Mouse (Mus musculus) lung, postnatal 25 days (tissue): Measurements from ENCODE around the gene Dcdc2a.

Source experiments
- DNase-seq: peaks from one replicate; pipeline ENCODE4 v3.0.0; 2022; ENCODE audit warnings: low spot score

The Dcdc2a gene

GRCm38 (mm10) chr13:25055873-25056667 lies at the start of gene Dcdc2a:
TSS of gene Dcdc2a (plus strand) at chr13:25056004.
- DNase-seq: peak; percentile 12

DNA sequence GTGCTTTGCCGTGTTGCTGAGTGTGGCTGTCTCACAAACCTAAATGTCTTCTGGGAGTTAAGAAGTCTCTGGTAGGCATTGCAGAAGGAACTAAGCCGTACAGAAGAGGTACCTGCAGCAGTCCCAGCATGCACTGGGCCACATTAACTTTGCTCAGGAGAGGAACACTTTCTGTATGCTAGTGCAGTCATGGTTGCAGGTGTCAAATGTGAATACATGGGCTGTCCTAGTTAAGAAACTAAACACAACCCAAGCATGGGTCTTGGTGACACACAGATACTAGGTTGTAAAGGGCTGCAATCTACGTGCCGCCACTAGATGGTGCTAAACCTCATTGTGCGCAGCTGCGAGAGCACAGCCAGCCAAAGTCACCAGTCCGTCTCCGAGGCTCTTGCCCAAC lies 48.7 kb upstream of the Dcdc2a start:
- peak; percentile 36 for DNase-seq

DNA sequence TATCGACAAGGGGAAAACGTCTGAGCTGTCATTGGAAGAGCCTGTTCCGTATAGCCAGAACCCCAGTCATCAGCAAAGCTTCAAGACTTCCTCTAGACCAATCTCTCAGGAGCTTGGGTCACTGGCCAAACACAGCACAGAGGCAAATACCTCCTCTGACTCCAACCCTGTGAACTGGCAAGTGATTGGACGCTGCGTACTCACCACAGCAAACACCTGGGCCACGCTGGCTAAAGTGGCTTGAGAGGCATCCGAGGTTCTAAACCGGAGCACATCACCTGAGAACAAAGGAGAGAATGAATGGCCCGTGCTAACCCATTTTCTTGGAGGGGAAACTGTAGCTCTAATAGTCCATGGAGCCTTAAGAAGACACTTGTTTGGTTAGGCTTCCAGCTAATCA lies 37.5 kb upstream of the Dcdc2a start:
- no peak for DNase-seq

DNA sequence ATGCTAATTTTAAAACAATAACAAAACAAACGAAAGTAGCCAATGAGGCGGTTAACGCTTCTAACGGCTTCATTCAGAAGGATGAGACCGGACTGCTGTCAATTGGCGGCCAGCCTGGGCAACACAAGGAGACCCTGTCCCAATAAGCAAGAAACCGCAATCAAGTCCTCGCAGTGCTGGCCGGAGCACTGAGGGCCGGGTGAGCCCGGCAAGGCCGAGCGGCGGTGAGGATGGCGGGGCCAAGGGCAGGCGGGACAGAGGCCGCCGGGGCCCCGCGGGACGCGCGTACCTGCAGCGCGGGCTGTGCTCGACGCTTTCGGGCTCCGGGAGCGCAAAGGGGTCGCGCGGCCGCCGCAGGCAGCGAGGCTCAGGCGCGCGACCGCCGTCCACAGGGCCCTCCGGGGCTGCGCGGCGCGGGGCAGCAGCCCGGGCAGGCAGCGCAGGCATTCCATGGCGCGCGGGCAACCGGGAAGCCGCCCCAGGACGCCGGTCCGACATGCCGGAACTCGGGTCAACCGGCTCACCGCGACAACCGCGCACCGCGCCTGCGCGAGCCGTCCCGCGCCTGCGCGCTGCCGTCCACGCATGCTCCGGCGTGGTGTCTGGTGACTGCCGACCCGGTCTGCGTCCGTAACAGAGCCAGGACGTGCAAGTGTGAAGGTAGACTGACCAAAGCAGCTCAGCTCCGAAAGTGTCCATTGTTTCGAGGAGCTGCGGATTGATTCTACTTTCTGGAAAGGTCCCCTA lies 35.8 kb upstream of the Dcdc2a start, which contains the start of gene Mrs2:
Gene Mrs2 (minus strand): TSS at position 587 of the 747 bp plus-strand sequence.
- DNase-seq: peak; percentile 91

GRCm38 (mm10) chr13:25020540-25020892 lies 35.3 kb upstream of the Dcdc2a start:
- DNase-seq: no peak

DNA sequence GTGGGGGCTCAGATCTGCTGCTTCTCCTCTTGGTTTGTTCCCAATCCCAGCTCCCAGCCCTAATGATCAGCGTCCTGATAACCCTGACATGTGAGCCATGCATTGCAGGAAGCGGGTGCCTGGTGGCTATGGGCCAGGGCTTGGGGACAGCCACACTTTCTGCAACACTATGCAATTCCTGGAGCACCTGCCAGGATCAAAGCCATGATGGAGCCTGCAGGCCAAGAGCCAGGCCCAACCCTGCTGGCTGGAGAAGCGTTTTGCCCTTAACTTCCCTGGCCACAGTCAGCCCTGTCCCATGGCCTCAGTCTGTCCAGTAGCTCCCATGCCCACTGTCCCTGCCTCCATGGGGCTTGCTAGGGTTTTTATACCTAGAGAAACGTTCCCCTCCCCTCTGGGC lies 33.4 kb upstream of the Dcdc2a start:
- no peak for DNase-seq

DNA sequence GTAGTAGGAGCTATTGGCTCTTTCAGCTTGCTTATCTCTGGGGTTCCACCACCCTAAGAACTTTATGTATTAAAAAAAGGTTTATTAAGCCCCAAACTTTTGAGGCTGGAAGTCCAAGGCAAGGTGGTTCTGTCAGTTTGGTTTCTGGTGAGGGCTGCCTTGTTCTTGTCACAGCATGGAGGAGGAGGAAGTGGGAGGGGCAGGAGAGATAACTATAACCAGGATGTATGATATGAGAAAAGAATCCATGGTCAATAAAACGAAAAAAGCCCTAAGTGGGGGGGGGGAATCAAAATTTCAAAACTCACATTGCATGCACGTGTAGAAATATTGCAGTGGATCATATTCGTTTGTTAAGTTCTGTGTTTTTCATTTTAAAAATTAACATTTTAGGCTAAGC lies 32.7 kb upstream of the Dcdc2a start:
- no peak for DNase-seq

DNA sequence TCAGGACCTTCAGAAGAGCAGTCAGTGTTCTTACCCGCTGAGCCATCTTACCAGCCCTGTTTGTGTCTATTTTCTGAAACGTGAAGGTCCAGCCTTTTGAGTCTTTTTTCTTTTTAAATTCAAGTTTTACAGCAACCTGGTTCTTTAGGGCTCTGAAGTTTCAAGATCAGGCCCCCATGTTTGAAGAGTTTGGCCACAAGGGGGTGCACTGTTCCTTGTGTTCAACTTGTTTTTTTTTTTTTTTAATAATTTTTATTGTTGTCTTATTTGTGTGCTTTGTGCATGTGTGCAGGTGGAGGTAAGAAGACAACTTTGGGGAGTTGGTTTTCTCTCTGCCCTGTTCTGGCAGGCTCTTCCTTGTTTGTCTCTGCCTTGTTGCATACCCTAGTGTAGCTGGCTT lies 31.1 kb upstream of the Dcdc2a start:
- DNase-seq: no peak

GRCm38 (mm10) chr13:25026409-25027113 lies 29.2 kb upstream of the Dcdc2a start:
- DNase-seq: no peak

- DNase-seq: no peak
Measured at GRCm38 (mm10) chr13:25027114-25027425, 28.7 kb upstream of the Dcdc2a start.

DNA sequence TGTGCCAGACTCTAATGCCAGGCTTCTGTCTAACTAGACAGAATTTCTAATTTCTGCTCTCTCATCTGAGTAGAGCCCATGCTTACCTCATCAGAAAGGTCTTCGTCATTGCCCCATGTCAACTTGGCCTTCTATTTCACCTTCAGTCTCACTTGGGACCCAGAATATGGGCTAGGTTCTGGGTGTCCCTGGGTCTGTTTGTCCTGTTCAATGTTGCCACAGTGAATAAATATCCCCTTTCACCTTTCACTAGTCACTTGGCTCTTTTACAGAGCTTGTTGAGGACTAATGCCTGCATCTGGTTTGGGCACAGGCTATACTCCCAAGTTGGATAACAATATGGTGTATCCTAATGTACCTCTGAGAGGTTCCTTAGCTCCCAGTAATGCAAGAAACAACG lies 16.3 kb upstream of the Dcdc2a start:
- no peak for DNase-seq

DNA sequence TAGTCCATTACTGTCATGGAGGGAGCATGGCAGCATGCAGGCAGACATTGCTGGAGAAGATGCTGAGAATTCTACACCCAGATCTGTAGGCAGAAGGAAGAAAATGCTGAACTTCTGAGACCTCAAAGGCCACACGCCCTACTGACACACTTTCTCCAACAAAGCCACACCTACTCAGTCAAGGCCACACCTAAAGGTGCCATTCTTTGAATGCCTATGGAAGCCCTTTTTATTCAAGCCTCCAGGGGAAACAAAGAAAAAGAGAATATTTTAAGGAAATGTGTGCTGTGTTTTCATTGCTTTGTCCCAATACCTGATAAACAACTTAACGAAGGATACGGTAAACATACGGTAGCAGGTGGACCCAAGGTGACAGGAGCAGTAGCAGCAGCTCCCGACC lies 3.1 kb upstream of the Dcdc2a start:
- no peak for DNase-seq

GRCm38 (mm10) chr13:25055111-25055554 lies 671 bp upstream of the Dcdc2a start:
- peak; percentile 35 for DNase-seq

GRCm38 (mm10) chr13:25066659-25067058 lies 10.9 kb downstream of the Dcdc2a start:
- no peak for DNase-seq

GRCm38 (mm10) chr13:25067183-25067582 lies 11.4 kb downstream of the Dcdc2a start:
- DNase-seq: no peak

DNA sequence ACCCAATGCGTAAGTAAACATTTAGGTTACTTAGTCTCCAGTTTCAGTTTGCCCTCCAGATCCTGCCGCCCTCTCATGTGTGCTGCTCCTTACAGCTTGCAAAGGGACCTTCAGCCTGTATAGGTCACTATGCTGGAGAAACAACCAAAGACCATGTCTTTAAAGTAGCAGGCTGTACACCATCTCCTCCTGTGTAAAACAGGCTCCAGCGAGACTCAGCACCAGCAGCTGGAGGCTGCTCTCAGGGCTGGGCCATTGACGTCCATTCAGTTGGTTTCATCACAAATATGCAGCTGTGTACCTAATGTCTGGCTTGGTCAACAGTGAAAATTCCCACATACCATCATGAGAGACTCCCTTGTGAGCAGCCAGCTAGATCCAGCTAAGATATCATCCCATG lies 14.0 kb downstream of the Dcdc2a start:
- DNase-seq: no peak

DNA sequence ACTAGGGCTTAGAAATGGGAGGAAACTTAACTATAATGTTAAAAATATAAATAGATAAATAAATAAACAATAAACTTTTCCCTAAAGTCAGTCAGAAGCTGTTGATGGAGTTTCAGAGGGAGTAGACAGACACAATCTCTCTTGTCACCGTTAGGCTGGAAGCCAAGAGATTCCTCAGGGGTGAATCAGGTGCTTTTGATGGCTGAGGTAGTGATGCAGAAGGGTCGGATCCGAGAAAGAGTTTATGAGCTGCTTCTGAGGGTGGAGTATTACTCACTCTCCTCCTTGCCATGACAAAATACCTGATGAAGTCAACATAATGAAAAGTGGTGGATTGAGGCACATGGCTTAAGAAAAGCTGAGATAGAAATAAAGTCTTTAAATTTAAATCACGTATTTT lies 15.0 kb downstream of the Dcdc2a start:
- DNase-seq: no peak

DNA sequence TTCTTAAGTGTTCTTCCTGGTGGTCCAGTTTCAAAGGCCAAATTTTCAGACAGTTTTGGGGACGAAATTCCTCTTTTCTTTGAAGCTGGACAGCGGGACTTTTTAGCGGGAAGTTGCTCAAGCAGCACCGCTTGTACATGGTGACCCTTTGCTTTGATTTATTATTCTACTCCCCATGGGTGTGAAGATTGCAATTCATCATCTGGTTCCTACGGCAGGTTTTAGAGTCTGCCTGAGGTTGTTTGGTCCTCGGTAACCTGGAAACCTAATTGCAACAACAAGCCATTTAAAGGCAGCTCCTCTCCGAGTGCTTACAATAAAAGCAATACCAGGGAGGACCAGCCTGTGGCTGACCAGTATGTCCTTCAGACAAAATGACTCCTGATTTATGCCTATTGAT lies 21.5 kb downstream of the Dcdc2a start:
- DNase-seq: no peak

DNA sequence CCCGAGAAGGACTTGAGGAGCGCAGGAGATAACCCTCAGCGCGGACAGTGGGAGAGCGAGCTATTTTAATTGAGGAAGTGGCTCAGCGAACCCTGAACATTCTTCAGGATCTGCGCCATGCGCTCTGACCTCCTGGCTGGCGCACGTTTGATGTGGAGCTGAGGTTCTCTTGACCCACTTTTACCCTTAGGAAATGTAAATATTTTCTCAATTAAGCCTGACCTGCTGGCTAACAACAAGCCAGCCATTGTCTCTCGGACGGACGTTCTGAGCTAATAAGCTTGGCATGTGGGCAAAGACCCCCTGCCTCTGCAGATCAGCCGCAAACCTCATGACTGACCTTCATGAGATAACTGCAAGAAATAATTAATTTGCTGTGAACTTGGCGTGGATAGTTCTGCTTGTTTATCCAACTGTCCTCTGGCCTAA lies 27.4 kb downstream of the Dcdc2a start:
- DNase-seq: no peak

DNA sequence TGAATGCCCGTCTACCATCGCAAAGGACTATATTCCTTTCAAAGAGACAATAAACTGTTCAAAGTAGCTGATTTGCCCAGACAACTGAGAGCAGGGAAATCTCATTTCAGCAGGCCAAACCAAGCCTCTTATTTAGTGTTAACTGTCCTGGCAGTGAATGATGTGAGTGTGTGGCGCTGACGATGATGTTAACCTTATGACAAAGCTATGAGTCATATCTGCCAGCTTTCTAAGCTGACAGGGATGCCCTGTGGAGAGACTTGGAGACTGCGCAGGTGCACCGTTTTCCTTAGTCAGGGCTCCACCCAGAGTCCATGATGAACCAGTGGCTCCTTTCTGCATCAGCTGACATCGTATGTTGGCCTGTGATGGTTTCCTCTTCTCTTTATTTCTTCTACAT lies 29.3 kb downstream of the Dcdc2a start:
- DNase-seq: no peak

DNA sequence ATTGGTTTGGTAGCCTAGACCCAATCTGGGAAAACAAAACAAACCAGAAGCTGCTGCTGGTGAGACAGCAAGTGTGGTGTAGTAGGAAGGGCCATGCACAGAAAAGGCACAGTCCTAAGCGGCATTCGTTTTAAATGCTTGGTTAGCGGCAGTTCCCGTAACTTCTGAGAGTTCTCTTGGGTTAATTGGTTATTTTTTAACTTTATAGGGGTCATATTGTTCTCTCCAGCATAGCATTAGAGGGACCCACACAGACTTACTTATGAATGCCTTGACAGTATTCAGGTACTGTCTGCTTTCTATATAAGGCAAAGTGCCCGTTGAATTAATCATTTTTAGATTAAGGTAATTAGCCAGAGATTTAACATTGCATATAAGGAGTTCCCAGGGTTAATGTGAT lies 35.5 kb downstream of the Dcdc2a start:
- DNase-seq: no peak

DNA sequence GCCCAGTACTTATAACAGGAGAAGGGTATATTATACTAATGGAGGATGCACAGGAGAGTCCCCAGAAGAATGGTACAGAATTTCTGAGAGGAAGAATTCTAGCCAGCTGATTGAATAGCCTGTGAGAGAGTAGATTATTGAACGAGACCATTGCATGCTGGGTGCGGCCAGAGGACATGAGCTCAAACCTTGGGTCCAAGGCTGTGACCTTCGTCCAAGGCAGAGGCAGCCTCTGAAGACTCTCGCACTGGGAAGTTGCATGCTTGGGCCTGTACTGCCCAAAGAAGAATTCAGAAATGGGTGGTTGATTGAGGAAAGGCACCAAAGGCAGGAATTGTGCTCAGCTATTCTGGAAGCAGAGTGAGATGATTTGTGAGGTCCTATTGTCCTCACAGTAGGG lies 38.0 kb downstream of the Dcdc2a start:
- DNase-seq: no peak

GRCm38 (mm10) chr13:25094381-25094780 lies 38.6 kb downstream of the Dcdc2a start:
- DNase-seq: no peak
